Mouse (Mus musculus) midbrain, embryonic 16.5 days (tissue): ENCODE results near the gene Hist1h3d. TPM values are rescaled to one million over a fixed set of nuclear protein-coding genes. Genes with fewer than 3 reads are reported as not detected.
A peak's percentile ranks its signal among the peaks of the same experiment; 100 is the strongest.

Experiments
- ATAC-seq: fragments of 200-750 bp; cut with Nextera tagmentation; 2 replicates; pipeline ENCODE4 v1.8.0; 2017; ENCODE audit warnings: moderate TSS enrichment
- H3K27ac ChIP-seq: fragments of 300-500 bp; sonication (generic); 2 replicates; pipeline ENCODE4 v1.5.1; 2014; ENCODE audit warnings: mild to moderate bottlenecking, low read length, mixed read lengths
- H3K27me3 ChIP-seq: fragments of 300-500 bp; sonication (generic); 2 replicates; pipeline ENCODE4 v1.6.1; 2014; ENCODE audit warnings: low read depth, low read length, mixed read lengths; ENCODE audit not compliant: control insufficient read depth, insufficient read depth
- H3K36me3 ChIP-seq: fragments of 300-500 bp; sonication (generic); 2 replicates; pipeline ENCODE4 v1.6.1; 2014; ENCODE audit warnings: mild to moderate bottlenecking, low read length, moderate library complexity, mixed read lengths; ENCODE audit not compliant: control insufficient read depth, insufficient read depth
- H3K4me1 ChIP-seq: fragments of 300-500 bp; sonication (generic); 2 replicates; pipeline ENCODE4 v1.6.1; 2014; ENCODE audit warnings: mild to moderate bottlenecking, low read length, mixed read lengths; ENCODE audit not compliant: control insufficient read depth, insufficient read depth
- H3K4me2 ChIP-seq: fragments of 300-500 bp; sonication (generic); 2 replicates; pipeline ENCODE4 v1.6.1; 2014; ENCODE audit warnings: mild to moderate bottlenecking, low read length, mixed read lengths
- H3K4me3 ChIP-seq: fragments of 300-500 bp; sonication (generic); 2 replicates; pipeline ENCODE4 v1.5.1; 2014; ENCODE audit warnings: low read depth, mild to moderate bottlenecking, low read length, moderate library complexity, mixed read lengths
- H3K9ac ChIP-seq: fragments of 300-500 bp; sonication (generic); 2 replicates; pipeline ENCODE4 v1.6.1; 2014; ENCODE audit warnings: low read depth, low read length, mixed read lengths
- H3K9me3 ChIP-seq: fragments of 300-500 bp; sonication (generic); replicated peaks from 2 replicates; pipeline ENCODE4 v1.6.1; 2014; ENCODE audit warnings: mild to moderate bottlenecking, low read length, mixed read lengths; ENCODE audit not compliant: control insufficient read depth, poor library complexity, severe bottlenecking
- WGBS: fragments of 180-500 bp; shearing (Covaris S2); extraction: QIAGEN DNeasy Blood & Tissue Kit; methylation state at CpG from one replicate; pipeline ENCODE4 v1.1.7; 2014; 5-methylcytosine and 5-hydroxymethylcytosine counted together
- polyA plus RNA-seq: library from polyadenylated mRNA; unstranded; fragments of >200 nt; fragmentation: Nextera tagmentation; extraction: Ambion mirVana; gene quantifications from 2 replicates; pipeline ENCODE4 v1.2.1, GENCODE M21; 2015

Gene Hist1h3d
- polyA plus RNA-seq, 1 experiment from 2014 or later, result 0.53 TPM

- H3K27ac ChIP-seq, result no peak overlapping the region
- H3K4me3 ChIP-seq, result no peak overlapping the region
- no peaks in the 10 kb centered on the region for H3K27me3 ChIP-seq
- H3K9ac ChIP-seq, result no peak overlapping the region
- H3K36me3 ChIP-seq, result no peaks in the 10 kb centered on the region
- WGBS, result 91% methylated on average over 7 of the region's 7 CpGs
- no peaks in the 10 kb centered on the region for H3K9me3 ChIP-seq
- H3K4me2 ChIP-seq, result no peak overlapping the region
- ATAC-seq, result no peak
- H3K4me1 ChIP-seq, result no peaks in the 10 kb centered on the region
Measured at GRCm38 (mm10) chr13:23603182-23603699, 27.7 kb downstream of the Hist1h3d start.

GRCm38 (mm10) chr13:23604452-23604851, 28.9 kb downstream of the Hist1h3d start:
- Histone ChIP-seq H3K4me1 (no peaks in the 10 kb centered on the region), H3K27ac (no peak overlapping the region), H3K36me3 (no peaks in the 10 kb centered on the region), H3K4me3 (no peak overlapping the region), H3K4me2 (no peak overlapping the region), H3K9ac (no peak overlapping the region), H3K9me3 (no peaks in the 10 kb centered on the region), H3K27me3 (no peaks in the 10 kb centered on the region)
- WGBS, result 94% methylated on average over 3 of the region's 3 CpGs
- ATAC-seq, result no peak

GRCm38 (mm10) chr13:23605052-23605451, 29.5 kb downstream of the Hist1h3d start:
- WGBS, result 93% methylated on average over 3 of the region's 3 CpGs
- Histone ChIP-seq H3K4me1 (no peaks in the 10 kb centered on the region), H3K27me3 (no peaks in the 10 kb centered on the region), H3K9me3 (no peaks in the 10 kb centered on the region), H3K27ac (no peak overlapping the region), H3K9ac (no peak overlapping the region), H3K36me3 (no peaks in the 10 kb centered on the region), H3K4me3 (no peak overlapping the region), H3K4me2 (no peak overlapping the region)
- ATAC-seq, result no peak

DNA sequence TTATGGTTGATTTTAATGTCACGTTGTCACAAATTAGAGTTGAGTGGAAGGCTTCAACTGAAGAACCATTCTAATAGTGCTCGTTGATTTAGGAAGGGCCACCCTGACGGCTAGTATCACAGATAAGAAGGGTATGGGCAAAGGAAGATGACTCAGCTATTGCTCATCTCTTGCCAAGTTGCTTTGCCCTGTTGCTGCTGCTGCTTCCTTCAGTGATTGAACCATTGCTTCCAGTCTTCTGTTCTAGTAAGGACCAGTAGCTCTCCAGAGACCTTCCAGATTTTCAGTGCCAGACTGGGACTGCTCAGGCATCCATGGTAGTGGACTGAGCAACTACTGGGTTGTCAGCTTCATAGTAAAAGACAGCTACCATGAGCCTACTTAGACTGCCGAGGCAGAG, 33.6 kb downstream of the Hist1h3d start:
- H3K4me2 ChIP-seq, result no peak overlapping the region
- 92% methylated on average over 4 of the region's 4 CpGs for WGBS
- no peak overlapping the region for H3K9ac ChIP-seq
- no peaks in the 10 kb centered on the region for H3K4me1 ChIP-seq
- H3K27ac ChIP-seq, result no peak overlapping the region
- no peak overlapping the region for H3K4me3 ChIP-seq
- ATAC-seq, result no peak
- H3K9me3 ChIP-seq, result no peaks in the 10 kb centered on the region
- H3K36me3 ChIP-seq, result no peaks in the 10 kb centered on the region
- H3K27me3 ChIP-seq, result no peaks in the 10 kb centered on the region

GRCm38 (mm10) chr13:23609844-23610243, 34.3 kb downstream of the Hist1h3d start:
- no peak overlapping the region for H3K4me2 ChIP-seq
- H3K36me3 ChIP-seq, result no peaks in the 10 kb centered on the region
- no peak overlapping the region for H3K27ac ChIP-seq
- no peak for ATAC-seq
- H3K4me1 ChIP-seq, result no peaks in the 10 kb centered on the region
- H3K9ac ChIP-seq, result no peak overlapping the region
- no peaks in the 10 kb centered on the region for H3K27me3 ChIP-seq
- H3K4me3 ChIP-seq, result no peak overlapping the region
- no peaks in the 10 kb centered on the region for H3K9me3 ChIP-seq

- H3K4me3 ChIP-seq, result no peak overlapping the region
- no peaks in the 10 kb centered on the region for H3K4me1 ChIP-seq
- 65% methylated on average over 2 of the region's 2 CpGs for WGBS
- no peak for ATAC-seq
- H3K4me2 ChIP-seq, result no peak overlapping the region
- H3K9me3 ChIP-seq, result no peaks in the 10 kb centered on the region
- no peaks in the 10 kb centered on the region for H3K36me3 ChIP-seq
- no peak overlapping the region for H3K27ac ChIP-seq
- no peak overlapping the region for H3K9ac ChIP-seq
- H3K27me3 ChIP-seq, result no peaks in the 10 kb centered on the region
Measured at GRCm38 (mm10) chr13:23610393-23610792, 34.8 kb downstream of the Hist1h3d start.

DNA sequence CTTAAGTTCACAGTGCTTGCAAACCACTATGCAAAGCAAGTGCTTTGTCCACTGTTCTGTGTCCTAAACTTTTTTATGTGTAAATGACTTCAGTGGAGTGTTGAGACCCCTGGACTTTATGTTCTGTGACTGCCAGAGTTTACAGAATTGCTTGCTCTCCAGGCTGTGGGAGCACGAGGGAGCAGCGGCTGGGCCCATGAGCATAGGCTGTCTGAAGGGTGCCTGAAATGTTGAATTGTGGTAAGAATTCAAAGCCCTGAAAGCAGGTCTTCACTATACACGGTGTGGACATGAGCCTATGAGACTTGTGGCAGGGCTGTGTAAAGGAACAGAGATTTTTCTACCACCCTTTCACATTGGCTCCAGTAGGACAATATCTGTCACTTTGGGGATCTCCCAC, 36.1 kb downstream of the Hist1h3d start:
- Histone ChIP-seq H3K27ac (no peak overlapping the region), H3K9ac (no peak overlapping the region), H3K4me2 (no peak overlapping the region), H3K9me3 (no peaks in the 10 kb centered on the region), H3K4me1 (no peaks in the 10 kb centered on the region), H3K36me3 (no peaks in the 10 kb centered on the region), H3K4me3 (no peak overlapping the region), H3K27me3 (no peaks in the 10 kb centered on the region)
- 90% methylated on average over 3 of the region's 3 CpGs for WGBS
- no peak for ATAC-seq

DNA sequence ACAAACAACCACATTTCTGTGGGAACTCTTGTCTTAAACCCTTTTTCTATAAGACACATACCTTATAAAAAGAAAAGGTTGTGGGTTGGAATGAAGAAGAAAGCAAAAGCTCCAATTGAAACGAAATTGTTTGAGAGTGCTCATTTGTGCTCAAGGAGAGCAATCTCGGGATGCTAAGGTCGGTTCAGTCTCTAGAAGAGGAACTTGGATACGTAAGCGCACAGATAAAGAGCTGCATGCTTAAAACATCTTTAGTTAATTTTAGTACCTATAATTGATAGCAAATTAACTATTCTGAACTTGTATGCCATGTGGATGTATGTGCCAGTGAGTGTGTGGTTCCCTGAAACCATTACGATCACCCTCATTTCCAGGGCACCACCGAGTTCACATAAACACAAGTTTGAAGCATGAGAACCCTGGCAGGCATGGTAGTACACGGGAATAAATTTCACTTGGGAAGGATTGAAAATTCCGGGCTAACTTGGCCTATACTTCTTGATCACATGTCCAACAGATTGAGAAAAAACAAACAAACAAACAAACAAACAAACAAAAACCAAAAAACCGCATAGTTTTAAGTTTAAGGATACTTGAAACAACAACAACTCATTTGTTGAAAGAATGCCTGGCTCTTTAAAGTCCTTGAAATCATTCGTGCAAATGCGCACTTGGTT, 44.6 kb downstream of the Hist1h3d start:
- H3K9ac ChIP-seq, result peak overlapping the region; percentile 70
- peak overlapping the region; percentile 63 for H3K4me3 ChIP-seq
- 54% methylated on average over 12 of the region's 12 CpGs for WGBS
- no peak for ATAC-seq
- peaks cover 13% of the 10 kb centered on the region for H3K4me1 ChIP-seq
- no peaks in the 10 kb centered on the region for H3K36me3 ChIP-seq
- no peaks in the 10 kb centered on the region for H3K9me3 ChIP-seq
- H3K27me3 ChIP-seq, result no peaks in the 10 kb centered on the region
- peak overlapping the region; percentile 99 for H3K4me2 ChIP-seq
- peak overlapping the region; percentile 89 for H3K27ac ChIP-seq

GRCm38 (mm10) chr13:23620733-23621531, 45.4 kb downstream of the Hist1h3d start, which contains the start of gene Hist1h2be:
TSS of gene Hist1h2be (minus strand) at chr13:23621124.
- H3K4me2 ChIP-seq, result peak within 1 kb of the TSS; percentile 99
- peak; percentile 91 for ATAC-seq
- no peaks in the 10 kb centered on the region for H3K9me3 ChIP-seq
- H3K4me1 ChIP-seq, result peaks cover 13% of the 10 kb centered on the region
- H3K9ac ChIP-seq, result peak within 1 kb of the TSS; percentile 74
- peak within 1 kb of the TSS; percentile 63 for H3K4me3 ChIP-seq
- H3K27me3 ChIP-seq, result no peaks in the 10 kb centered on the region
- peak within 1 kb of the TSS; percentile 89 for H3K27ac ChIP-seq
- WGBS, result under 1% methylated on average over 27 of the region's 27 CpGs
- no peaks in the 10 kb centered on the region for H3K36me3 ChIP-seq
